Mouse (Mus musculus): ENCODE data around the gene Myo3b. TPM values are rescaled to one million over a fixed set of nuclear protein-coding genes. Genes with fewer than 3 reads are reported as not detected.
"Not testable (repeated sequence)": the region's sequence is repeated elsewhere in the genome, so short reads cannot be mapped to it uniquely, and the experiment has no call there.

The Myo3b gene
- under 1 TPM; 0.10 to 0.13 TPM for total RNA-seq (2021)
- long read RNA-seq, experiment 1 = 0 reads
- long read RNA-seq, experiment 2, partial matches to known transcripts = 0 of 1 reads
- long read RNA-seq, experiment 2, other reads (novel, unspliced or antisense) = 1 of 1 reads

DNA sequence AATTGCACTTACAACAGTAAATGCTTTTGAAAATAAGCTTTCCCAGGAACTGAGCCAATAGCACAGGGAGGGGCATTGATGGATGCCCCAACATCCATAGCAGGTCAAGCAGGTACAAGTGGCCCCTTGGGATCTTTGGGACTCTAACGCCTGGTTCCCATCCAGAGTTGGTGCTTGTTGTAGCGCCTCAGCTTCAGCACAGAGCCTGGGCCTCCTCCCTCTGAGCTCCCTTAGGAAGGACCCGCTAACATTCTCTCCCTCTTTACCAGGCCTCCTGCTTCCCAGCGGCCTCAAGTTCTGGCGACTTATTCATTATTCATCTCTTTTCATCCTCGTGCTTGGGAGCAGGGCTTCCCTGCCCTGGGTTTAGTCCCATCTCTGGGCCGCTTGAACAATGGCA, at the start of gene Myo3b:
Gene Myo3b, plus strand, starts transcription at position 375 of the 400 bp plus-strand sequence.
- DNase-seq (ENCODE audit: low spot score in 2 of 2) = no peak

DNA sequence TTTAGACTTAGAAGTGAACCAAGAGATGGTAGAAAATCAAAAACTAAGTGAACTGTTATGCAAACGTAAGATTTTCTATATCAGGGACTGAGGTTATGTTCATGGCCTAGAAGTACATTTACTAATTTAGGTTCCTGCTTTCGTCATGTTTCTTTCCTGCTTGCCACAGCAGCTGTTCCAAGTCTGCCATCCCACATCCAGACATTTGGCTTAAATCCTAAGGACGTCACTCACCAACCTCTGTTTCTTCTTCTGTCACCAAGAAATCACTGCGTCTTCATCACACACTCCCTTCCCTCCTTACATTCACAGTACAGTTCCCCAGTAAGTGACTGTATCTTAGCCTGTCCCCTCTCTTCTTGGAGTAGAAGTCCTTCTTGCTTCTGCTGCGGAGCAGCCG, 49.7 kb upstream of the Myo3b start:
- DNase-seq (ENCODE audit: low spot score in 2 of 2) = no peak

DNA sequence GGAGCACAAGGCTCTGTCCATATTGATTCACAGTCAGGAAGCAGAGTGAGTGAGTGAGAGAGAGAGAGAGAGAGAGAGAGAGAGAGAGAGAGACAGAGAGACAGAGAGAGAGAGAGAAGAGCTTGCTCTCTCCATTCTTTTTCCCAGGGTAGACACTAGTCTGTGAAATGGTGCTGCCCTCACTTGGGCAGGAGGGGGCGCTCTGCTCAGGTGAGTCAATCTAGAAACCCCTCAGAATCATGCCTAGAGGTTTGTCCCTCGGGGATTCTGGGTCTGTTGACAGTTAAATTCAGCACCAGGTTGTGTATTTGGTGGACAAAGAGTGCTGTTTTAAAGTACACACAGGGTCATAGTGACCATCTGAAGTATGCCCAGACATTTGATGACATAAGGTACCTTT, 48.3 kb upstream of the Myo3b start:
- no peak for DNase-seq (ENCODE audit: low spot score in 2 of 2)

DNA sequence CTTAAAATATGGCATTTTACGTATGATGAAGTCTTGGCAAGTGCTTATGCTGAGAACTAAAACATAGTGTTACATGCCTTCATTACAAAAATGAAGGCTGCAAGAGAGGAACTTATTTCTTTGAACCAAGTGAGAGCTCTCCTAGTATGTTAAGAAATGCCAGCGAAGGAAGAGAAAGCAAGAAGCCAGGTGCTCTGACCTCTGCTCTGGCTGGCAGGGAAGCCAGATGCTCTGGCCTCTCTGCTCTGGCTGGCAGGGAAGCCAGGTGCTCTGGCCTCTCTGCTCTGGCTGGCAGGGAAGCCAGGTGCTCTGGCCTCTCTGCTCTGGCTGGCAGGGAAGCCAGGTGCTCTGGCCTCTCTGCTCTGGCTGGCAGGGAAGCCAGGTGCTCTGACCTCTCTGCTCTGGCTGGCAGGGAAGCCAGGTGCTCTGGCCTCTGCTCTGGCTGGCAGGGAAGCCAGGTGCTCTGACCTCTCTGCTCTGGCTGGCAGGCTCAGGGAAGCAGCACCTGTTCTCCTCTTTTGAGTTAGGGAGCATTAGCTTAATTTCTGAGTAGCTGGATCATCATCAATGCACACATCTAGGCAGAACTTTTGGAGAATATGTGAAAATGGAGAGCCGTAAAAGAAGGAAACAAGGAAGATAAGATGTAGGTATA, 44.7 kb upstream of the Myo3b start:
- DNase-seq (ENCODE audit: low spot score in 2 of 2) = not testable (repeated sequence)

DNA sequence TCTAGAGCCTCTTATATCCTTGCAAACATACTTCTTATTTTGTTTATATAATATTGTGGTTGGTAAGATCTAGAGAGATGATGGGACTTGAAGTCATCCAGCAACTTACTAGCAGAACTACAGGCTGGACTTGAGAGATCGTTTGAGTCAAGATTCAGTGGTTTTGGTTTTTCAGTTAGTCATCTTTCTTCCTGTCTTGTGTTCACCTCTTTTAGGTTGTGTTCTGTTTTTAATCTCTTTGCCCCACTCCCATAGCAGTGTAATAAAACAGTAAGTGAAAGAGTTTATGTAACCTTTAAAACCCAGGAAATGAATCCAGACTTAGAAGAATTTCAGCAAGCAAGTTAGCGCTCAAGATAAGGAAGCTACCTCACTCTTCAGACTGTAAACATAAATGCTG, 44.1 kb upstream of the Myo3b start:
- no peak for DNase-seq (ENCODE audit: low spot score in 2 of 2)

DNA sequence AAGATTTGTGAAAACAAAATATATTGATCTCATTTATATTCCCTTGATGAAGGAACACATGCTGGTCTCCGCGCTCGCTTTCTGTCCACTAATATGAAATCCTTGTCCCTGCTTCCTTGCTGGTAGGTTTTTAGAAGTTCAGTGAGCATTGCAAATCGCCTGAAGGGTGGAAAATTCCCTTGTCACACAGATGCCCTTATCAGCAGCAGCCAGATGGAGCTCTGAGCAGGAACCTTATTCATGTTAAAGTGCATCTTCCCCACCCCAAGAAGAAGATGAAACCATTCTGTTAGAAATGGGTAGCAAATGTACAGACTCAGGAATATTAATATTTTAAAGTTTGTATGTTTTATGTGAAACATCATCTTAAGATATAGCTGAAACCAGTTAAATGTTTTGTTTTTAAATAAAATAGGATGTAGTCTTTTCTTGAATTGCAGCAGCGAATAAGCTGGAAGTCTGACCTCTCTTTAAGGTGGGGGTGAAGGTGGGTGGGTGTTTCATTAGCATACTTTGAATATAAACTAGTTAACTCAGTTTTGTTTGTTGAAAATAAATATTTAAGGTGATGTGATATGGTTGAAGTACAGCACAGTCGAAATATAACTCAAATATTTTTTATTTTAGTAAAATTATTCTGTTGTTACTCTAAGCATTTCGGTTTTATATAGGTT, 39.7 kb upstream of the Myo3b start:
- no peak for DNase-seq (ENCODE audit: low spot score in 2 of 2)

DNA sequence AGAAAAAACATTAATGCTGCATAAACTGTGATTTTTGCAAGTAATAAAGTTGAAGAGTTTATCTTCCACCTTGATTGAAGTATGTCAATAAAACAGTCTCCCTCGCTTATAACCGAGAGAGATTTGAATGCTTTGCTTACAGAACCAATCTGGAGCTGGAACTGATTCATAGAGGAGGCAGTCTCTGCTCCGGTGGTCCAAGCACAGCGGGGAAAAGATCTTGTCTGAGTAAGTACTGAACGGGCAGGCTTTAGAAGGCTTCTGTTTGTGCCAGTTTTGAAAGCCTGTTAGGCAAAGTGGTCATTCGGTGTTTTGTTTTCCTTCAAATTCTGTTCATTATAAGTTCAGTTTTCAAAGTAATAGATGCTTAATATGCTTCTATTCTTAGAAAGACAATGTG, 38.6 kb upstream of the Myo3b start:
- no peak for DNase-seq (ENCODE audit: low spot score in 2 of 2)

DNA sequence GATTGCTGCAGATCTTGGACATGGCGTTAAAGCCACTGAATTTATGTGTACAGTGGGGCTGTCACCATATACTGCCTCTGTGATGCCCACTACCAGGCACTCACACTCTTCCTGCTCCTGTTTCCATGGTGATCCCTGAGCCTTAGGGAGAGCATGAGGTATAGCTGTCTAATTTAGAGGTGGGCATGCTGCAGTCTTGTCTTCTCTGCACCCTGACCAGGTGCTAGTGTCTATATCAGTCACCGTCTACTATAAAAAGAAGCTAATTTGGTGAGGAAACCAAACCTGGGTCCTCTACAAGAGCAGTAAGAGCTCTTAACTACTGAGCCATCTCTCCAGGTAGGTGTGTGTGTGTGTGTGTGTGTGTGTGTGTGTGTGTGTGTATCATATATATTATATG, 32.4 kb upstream of the Myo3b start:
- DNase-seq (ENCODE audit: low spot score in 2 of 2) = no peak

DNA sequence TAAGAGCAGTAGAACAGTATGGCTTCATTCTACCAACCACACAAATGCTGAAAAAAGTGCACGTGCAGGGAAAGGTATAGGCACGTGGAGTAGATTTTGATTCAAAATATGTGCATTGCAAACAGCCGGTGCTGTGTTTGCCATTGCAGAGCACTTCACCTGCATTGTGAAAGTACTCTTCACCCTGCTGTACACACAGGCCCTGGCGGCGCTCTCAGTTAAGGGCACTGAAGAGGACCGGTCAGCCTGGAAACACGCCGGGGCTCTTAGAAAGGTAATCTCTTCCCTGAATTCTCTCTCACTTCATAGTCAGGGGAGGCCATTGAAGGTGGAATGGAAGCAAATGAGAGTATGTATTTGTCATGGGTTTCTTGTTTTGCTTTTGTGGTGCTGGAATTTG, 26.0 kb upstream of the Myo3b start:
- DNase-seq (ENCODE audit: low spot score in 2 of 2) = no peak

DNA sequence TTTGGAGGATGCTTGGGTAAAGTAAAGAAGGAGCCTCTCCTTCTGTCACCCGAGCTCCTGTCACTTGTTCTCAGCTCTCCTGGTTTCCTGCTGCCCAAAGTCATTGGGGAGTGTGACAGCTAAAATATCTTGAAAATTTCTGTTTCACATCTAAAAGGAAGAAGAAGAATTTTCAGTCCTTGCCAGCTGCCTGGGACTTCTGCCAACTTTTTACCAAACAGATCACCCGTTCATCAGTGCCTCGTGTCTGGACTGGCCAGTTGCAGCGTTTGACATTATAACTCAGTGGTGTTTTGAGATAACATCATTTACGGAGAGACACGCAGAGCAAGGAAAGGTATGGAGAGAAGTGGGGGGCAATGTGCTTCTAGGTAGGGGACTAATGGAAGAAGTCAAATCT, 20.7 kb upstream of the Myo3b start:
- no peak for DNase-seq (ENCODE audit: low spot score in 2 of 2)

DNA sequence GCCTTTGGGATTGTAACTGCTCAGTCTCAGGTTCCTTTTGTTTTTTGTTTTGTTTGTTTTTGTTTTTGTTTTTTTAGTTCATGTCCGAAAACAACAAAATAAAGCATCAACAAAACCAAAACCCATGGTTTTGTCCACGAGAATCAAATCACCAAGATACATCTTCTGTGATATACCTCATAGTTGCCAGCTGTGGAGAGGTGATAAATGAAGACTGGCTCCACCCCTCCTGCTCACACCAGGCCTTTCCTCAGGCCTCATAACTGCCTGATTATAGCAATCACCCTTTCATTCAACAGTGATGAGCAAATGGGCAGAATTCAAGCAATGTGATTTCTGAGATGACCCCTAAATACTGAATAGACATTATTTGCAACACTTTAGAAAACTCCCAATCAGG, 14.5 kb upstream of the Myo3b start:
- DNase-seq (ENCODE audit: low spot score in 2 of 2) = no peak

DNA sequence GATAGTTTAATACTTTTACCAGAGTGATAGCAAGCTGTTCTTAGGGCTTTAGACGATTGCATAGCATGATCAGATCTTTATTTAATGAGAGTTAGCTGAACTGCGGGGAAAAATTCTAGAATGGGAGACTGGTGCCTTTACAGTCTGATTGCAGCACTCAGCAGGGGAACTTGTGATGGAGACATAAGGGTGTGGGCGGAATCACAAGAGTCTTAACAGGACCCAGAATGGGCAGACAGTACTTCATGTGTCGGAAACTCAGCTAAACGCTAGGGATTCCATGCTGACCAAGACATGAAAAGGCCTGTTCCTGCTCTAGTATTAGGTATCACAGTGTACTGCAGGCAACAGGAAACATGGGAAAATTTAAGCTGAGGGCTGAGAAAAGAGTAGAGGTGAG, 13.2 kb upstream of the Myo3b start:
- DNase-seq (ENCODE audit: low spot score in 2 of 2) = no peak

DNA sequence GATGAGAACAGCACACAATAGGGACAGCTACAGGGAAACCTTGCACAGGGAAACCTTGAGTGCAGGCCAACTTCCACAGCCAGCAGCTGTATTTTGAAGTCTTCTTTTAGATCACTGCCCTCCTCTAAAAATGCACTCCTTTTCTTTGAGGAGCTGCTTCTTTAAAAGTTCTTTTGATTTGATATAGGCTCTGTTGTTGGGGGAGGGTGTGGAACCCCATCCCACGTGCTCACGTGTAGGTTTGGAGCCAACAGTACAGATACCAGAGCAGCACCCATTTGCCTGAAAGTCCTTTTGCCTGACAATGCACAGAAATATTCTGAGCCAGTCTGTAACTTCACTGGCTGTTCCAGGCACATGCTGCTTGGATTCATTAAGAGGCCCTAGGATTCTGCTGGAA, 7.5 kb upstream of the Myo3b start:
- DNase-seq (ENCODE audit: low spot score in 2 of 2) = no peak

DNA sequence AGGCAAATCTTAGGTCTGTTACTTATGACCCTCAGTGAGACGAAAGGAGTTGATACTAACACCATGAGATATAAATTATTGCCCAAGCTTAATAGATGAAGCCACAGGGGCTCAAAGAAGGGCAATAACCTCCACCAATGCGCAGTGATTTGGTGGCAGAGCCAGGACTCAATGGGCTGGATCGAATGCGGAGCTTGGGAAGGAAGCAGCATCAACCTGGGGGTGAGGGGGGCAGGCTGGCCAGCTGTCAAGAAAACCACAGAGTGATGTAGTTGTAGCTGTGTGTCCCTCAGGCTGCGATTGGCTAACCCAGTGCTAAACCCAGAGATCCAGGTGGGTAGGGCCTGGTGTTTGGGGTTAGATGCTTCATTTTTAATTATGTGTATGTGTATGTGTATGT, 4.0 kb upstream of the Myo3b start:
- no peak for DNase-seq (ENCODE audit: low spot score in 2 of 2)

DNA sequence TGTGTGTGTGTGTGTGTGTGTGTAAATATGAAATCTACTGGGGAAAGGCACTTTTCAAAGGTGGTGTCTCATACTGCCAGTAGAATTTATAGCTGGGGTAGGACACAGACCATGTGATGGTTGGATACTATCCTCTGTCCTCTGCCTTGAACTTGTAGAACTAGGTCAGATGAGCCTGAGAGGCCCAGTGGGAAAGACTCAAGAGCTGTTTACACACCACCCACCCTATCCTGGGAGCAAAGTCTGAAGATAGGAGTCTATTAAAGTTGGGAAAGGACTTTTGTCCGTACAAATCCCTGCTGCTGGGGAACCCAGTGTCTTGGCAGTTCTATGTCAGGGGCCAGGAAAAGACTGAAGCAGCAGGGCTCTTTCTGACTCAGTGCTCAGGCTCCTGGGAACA, 3.6 kb upstream of the Myo3b start:
- DNase-seq (ENCODE audit: low spot score in 2 of 2) = no peak

DNA sequence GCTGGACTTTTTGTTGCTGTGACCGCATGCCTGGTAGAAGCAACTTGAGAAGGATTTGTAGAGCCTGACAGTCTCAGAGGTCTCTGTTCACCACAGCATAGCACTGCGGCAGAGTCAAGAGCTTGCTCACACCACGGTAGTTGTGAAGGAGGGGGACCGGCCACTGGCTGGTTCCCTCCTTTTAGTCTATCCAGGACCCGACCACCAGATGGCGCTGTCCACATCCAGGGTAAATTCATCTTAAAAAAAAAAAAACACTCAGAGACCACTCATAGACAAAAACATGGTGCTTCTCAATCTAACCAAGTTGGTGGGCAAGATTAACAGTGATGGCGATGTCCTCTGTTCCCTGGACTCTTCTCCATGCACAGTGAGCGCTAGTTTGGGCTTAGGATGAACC, 1.7 kb upstream of the Myo3b start:
- DNase-seq (ENCODE audit: low spot score in 2 of 2) = no peak

DNA sequence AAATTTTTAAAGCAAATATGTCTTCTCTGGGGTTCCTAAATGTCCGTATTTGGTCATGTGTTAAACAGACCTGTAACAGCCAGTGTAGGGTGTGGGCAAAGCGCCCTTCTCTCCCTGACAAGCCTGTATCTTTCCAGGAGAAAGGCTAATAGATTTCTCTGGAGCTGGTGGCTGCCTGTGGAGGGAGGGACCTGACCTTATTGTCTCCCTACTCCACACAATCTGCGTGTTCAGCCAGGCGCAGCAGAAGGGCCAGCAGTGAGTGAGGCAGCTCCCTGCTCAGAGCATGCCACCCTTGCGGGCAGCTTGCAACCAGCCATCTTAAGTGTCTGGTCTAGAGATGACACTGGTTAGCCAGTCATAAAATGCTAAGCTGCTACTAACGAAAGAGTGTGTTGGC, 5.5 kb downstream of the Myo3b start:
- no peak for DNase-seq (ENCODE audit: low spot score in 2 of 2)

DNA sequence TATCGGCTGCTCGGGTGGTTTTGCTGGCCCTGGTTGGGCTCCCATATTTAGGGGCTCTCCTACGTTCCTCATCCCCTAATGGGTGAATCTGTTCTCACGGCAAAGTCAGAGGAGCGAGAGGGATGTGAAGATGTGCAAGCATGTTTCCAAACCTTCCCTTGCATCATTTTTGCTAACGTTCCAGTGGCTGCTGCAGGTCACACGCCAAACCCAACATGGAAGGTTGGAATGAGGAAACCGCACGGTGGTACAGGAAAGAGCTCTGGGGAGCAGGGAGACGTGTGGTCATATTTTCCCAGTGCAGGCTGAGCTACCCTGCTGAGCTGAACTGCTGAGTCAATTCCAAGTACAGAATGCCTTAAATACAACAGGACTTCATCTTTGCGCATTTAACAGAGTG, 8.9 kb downstream of the Myo3b start:
- DNase-seq (ENCODE audit: low spot score in 2 of 2) = no peak

DNA sequence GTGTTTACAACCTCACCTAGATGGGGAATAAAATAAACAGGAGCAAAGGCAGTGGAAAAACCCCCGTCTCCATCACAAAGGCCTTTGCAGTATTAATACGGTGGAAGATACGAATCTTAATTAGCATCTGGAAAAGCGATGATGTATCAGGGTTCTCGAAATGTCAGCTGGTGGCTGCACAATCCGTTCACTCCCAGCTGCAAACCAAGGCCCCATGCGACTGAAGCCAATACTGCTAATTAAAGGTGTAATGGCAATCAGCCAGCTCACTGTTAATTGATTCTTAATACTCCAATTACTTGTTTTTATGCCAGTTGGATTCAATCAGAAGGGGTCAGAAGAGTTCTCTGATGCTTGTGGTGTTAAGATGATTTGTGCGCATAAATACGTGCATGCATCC, 14.9 kb downstream of the Myo3b start:
- no peak for DNase-seq (ENCODE audit: low spot score in 2 of 2)

DNA sequence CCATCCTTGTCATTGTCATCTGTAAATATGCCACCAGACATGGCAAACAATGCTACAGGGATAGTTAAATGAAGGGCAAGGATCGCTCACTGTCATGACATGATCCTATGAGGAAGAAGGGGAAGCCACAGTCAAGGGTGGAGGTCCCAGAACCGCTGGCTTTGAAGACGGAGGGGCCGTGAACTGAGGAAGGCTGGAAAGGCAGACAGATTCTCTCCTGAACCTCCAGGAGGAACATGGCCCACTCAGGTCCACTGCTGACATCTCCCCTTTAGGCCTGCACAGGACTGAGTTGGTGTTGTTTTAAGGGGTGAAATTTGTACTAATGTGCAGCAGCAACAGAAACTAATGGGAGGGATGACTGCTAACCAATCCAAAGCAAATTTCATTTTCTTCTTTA, 19.3 kb downstream of the Myo3b start:
- DNase-seq (ENCODE audit: low spot score in 2 of 2) = no peak

DNA sequence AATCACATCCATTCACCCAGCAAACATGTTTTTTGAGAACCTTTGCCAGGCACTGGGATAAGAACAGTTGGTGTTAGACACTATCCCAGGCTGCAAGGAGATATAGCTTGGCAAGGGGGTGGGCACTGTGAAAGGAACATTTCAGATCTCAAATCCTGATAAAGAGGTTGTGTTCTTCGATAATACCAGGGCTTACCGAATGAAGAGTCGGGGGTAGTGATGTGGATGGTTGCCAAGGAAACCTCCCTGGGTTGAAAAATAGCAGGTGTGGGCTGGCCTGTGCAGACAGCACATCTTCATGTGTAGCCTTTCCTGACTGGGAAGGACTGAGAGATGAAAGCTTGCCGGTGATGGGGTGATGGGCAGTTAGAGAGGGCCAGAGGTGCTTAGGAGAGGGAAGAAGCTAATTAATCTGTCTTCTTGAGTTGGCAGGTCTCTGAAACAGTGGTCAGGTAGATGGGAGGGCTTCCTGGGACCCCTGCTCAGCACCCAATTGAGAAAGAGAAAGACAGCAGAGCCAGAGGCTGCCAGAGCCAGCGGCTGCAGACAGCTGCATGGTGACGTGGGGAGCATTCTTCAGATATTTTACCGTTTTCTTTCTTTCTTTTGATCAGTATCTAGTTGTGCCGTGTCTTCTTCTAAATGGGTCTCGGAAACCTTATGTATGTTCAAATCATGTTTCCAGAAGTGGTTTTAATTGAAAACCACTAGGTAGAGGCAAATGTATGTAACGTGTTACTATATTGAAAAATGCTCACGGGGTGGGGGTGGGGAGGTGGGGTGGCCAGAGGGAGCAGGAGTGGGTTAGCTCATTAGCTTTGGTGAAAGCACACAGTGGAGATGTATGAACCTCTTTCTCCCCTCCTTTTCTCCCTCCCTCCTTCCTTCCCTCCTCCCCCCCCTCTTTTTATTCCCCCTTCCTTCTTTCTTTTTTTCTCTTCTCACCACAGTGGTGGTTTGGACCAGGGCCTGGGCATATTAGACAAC, 21.7 kb downstream of the Myo3b start:
- DNase-seq (ENCODE audit: low spot score in 2 of 2) = no peak

DNA sequence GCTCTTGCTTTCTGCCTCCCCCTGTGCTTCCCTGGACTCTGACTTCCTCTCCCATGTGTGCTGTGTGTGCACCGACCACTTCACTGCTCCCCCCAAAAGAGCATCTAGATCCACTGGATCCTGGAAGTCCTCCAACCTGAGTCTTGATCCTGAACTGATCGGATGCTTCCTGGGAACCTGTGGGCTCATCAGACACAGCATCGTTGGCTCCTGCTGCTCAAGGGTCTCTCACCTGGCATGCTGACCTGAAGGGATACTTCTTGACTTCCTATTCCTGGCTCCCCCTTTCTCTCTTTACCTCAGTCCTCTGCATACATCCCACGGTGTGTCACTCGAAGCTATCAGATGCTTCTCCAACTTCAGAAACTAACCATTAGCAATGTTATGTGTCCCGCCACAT, 26.2 kb downstream of the Myo3b start:
- no peak for DNase-seq (ENCODE audit: low spot score in 2 of 2)

Measured in gastrocnemius, postnatal 4 days (tissue).